Mouse (Mus musculus) retina, postnatal 7 days (tissue): ENCODE data around the gene Amfr.

ENCODE experiments used
- DNase-seq: peaks from one replicate; pipeline ENCODE4 v3.0.0-alpha.2; 2012; ENCODE audit warnings: low read depth, low spot score

Gene Amfr

DNA sequence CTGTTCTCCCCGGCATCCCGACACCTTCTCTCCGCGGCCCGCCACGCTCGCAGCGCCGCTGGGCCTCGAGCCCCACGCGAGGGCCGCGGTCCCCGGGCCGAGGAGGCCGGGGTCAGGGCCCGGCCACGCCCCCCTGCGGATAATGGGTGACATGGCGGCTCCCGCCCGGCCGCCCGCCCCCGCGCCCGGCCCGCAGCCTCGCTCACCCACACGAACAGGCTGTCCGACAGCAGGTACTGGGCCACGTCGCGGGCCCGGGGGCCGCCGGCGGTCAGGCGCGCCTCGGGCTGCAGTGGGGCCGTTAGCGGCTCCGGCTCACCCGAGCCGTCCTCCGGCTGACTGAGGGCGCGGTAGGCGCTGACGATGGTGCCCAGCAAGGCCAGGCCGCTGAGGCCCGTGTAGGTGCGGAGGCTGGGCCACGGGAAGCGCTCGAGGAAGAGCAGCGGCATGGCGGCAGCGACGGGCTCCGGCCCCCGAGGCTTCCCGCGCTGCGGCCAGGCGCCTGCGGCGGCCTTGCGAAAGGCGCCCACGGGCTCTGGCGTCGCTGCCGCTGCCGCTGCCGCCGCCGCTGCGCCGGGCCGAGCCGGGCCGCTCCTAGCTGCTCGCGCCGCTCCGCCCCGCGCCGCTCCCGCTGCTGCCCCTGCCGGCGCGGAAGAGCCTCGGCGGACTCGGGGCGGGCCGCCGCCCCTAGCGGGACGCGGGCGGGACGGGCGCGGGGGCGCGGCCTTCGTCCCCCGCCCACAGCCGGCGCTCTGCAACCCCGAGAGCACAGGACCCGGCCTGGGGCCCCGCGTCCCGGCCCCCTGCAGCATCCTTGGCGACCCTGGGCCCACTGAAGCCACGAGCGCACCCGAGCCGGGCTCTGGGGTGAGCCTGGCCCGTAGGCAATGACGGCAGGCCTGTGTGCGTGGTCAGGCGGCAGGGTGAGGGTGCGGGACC, at the start of gene Amfr:
TSS of gene Amfr (minus strand) at position 830 of the 939 bp plus-strand sequence.
- peak; percentile 64 for DNase-seq

DNA sequence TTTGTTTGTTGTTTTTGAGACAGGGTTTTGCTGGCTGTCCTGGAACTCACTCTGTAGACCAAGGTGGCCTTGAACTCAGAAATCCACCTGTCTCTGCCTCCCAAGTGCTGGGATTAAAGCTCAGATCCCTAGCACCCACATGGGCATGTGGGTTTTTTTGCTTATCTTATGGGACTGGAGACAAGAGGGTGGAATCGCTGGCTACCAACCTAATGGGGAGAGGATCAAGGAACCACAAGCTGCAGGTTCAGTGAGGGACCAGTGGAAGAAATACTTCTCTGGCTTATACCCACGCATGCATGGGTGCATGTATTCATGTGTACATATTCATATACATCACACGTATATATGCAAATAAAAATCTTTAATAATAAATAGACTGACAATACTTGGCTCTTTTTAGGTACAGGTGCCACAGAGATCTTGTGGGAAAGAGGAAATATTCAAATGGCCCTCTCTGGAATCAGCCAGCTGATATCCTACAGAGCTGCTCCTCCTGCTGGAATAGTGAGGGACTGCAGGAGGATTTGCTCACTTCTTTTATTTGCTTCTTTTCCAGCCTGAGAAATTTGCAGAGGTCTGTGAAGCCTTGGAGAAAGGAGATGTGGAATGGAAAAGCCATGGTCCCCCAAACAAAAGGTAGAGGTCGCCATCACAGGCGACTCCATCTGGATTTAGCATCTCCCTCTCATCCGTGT, 44.7 kb upstream of the Amfr start:
- DNase-seq: peak; percentile 36

DNA sequence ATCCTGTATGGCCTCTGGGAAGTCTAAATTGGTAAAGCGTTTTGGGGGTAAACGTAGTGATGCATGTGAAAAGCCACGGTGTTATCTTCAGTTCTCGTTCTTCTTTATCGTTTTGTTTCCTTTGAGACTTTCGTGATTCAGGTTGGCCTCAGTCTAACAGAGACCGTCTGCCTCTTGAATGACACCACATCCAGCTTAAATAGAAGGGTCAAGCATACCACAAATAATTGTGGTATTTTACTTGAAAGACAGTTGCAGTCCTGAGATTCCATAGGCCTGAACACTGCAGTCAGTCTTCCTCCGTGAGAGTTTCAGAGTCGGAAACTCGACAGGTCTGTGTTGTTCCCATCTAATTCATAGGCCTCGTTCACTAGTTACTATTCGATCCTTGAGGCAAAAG, 40.1 kb upstream of the Amfr start:
- no peak for DNase-seq

DNA sequence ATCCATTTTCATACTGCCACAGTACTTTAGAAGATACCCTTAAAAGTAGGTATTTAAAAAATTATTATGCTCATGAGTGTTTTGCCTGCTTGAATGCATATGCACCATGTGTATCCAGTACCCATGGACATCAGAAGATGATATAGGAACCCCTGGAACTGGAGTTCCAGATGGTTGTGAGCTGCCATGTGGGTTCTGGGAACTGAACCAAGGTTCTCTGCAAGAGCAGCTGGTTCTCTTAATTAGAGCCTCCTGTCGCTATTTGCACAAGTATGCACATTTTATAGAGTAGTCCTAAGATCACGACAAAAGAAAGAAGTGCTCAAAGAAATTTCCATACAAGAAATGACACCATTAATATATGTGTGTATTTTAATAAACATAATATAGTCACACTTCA, 35.2 kb upstream of the Amfr start:
- DNase-seq: no peak

DNA sequence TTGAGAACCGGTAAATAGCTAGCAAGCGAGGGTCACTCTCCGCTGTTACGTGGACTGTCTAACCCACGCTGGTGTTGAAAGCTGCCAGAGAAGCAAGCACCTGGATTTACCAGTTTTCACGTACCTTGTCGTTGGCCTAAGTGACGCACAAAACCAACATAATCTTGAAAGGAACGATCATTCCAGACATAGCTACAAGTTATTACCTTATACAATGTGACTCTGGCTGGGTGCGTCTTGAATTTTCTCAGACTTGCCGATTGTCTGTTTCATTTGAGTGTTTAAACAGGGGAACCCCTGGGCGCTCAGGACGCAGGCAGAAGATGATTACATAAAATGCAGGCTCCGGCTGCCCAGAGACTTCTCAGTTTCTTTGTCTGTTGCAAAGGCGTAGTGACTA, 25.2 kb upstream of the Amfr start:
- no peak for DNase-seq

DNA sequence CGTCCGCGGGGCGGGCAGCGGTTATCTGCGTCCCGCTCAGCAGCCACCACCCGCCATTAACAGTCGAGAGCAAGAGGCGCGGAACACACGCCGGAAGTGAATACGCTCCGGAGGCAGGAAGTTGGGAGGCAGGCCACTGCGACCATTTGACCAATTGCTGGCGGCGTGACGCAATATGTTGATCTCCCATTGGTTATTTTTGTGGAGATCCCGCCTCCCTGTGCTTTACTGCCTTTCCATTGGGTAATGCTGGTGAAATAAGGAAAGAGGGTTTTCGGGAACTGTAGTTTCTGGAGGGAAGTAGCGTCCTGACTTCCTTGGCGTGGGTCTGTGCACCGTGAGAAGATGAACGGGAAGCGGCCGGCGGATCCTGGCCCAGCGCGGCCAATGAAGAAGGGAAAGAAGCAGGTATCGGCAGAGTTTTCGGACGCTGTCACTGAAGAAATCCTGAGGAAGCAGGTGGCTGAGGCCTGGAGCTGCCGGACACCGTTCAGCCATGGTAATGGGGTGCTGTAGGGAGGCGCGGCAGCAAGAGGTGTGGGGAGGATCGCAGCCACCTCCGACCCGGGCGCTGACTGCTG, 24.4 kb upstream of the Amfr start, which contains the start of the genes Nudt21 and Ogfod1:
TSS of gene Nudt21 (minus strand) at position 88 of the 581 bp plus-strand sequence.
TSS of gene Ogfod1 (plus strand) at position 255 of the 581 bp plus-strand sequence.
- peak; percentile 99 for DNase-seq

DNA sequence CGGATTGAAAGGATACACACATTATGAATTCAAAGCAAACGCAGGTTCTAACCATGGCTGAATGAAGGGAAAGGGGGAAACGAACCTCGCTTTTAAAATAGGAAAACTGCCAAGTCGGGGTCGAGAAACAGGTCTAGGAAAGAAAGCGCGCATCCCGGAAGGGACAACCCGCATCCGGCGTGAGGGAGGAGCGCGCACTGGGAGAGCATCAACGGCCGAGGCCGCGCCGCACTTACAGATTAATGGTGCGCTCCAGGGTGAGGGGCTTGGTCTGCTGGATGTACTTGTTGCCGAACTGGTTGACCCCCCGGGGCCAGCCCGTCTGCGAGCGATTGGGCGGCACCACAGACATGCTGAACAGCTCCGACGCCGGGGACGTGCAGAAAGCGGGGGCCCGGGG, 23.9 kb upstream of the Amfr start:
- peak; percentile 59 for DNase-seq

DNA sequence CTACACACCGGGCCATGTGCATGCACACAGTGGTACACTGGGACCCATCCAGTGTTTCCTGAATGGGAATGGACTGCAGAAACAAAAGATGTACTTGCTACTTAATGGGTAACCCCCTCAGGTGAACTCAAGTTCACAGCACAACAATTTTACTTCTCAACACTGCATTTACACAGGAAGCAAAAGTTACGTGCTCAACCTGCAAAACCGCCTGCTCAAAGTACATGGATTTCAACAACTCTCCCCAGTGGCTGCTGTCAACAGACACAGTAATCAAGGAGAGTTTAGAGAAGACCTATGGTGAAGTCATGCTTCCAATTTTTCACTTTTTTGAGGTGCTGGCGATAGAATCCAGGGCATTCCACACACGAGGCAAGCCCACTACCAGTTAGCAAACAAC, 22.6 kb upstream of the Amfr start:
- no peak for DNase-seq

DNA sequence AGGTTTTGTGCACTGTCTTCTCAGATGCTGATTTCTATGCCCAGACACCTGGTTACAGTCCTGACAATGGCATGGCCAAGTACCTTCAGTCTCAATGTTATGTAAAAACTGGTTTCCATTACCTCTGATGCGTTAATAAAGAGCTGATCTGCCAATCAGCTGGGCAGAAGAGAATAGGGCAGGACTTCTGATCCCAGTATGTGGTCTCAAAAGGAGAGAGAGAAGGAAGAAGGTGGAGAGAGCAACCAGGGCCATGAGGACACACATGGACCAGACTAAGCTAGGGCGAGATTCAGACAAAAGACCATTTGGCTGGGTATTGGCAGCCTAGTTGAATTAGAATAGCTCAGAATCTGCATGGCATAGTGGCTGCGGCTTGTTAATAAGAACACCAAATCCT, 21.0 kb upstream of the Amfr start:
- no peak for DNase-seq

DNA sequence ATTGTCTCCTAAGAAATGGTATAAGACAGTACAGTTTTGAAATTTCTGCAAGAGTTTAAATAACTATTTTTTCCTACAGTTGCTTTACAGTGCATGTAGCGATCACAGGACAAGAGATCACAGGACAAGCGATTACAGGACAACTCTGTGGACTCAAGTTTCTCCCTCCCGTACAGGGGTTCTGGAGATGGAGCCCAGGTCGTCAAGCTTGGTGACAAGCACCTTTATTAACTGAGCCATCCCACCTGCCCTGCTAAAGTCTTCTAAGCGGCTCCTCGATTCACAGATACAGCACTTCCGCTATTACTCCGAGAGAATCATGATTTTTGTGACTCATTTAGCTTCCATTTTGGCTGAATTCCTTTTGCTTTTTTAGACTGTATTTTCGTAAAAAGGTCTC, 17.1 kb upstream of the Amfr start:
- no peak for DNase-seq

DNA sequence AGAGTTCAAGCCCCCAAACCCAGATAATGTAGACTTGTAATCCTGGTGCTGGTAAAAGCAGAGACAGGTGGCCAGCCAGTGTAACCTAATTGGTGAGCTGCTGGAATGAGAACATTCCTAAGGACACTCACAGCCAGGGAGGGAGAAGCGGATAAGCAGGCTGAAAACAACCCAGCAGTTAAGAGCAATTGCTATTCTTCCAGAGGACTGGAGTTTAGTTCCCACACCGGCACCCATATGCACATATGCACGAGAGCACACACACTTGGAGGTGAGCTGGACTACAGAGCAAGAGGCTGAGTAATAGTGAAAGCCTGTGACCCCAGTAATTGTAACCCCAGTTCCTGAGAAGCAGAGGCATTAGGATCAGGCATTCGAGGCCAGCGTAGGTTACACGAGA, 11.3 kb upstream of the Amfr start:
- no peak for DNase-seq

DNA sequence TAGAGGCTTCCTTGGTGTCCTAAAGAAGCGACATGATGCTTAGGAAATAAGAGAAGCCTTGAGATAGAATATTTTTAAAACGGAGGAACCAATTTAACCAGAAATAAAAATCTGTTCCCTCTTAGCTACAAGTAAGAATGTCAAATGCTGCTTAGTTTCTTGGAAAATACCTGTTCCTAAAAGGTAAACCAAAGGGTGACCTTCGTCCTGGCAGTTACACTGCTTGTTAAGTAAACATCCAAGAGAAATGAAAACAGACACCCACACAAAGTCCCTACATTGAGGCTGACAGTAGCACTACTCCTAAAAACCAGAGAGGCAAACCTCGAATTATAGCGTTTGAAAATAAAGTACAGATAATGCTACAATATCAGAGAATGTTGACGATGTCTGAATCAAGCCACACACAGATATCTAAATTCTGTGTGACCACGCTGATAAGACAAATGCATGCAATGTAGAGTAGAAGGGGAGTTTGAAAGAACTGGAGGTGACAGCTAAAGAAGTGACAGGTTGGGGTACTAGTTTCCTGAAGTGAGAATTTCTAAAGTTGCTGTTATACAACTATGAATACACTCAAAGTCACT, 477 bp upstream of the Amfr start:
- DNase-seq: no peak

DNA sequence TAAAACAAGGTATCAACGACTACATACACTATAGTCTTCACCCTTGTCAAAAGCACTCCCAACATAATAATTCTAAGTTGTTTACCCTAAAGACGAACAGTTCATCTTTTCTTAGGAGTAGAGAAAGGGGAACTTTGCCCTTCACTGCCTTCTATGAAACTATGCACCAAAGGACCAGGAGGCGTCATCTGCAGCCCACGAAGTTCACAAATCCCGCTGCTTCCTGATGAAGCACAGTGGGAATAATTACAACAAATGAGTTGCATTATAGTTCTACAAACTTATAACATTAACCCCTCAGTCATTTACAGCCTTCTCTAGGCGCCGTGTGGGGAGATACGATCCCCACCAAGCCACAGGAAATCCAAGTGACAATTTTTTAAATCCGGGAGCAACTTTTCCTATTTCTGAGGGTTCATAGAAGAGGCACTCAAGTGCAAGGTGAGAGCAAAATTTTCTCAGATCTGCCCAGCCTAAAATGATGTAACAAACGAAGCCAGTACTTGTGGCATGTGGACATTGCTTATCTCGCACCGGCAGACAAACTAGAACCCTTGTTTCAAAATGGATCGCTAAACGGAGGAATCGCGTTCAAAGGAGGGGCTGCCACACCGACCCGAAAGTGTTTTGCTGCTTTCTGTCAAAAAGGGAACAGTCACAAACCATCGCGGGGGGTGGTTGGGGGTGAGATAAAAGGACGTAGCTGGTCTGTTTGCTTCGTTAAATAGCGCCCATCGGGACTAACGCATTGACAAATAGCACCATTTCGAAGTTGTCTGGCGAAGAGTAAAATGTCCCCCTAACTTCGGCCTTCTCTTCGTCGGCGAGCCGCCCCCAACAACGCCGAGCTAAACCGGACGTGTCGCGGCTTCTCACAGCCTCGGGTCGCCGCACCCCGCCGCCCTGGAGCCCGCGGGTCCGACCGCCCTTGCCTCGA, 1.3 kb downstream of the Amfr start:
- DNase-seq: no peak

DNA sequence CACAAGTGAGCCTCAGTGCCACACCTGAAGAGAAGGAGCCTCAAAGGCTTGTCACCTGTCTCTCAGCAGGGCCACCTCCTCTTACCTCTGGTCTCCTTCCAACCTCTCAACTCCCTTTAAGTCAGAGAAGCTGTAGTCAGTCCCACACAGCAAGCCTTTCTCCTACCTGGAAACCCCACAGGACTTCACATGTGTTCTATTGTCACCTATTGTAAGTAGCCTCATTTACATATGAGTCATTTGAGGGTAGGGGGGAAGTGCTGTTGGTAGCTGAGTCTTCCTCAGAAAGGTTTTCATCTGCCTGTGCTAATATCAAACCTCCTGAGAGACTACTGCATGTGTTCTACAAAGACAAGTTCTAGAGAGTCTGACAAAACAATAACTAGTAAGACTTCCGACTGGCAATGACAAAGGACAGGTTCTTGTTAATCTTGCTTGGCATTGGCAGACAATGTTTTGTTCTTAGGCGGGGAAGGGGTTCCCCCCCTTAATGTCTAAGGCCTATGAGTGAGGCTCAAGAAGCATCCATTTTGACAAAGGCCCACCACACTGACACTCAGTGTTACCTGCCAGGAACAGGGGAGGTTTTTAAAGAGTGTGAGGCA, 2.4 kb downstream of the Amfr start:
- DNase-seq: no peak

DNA sequence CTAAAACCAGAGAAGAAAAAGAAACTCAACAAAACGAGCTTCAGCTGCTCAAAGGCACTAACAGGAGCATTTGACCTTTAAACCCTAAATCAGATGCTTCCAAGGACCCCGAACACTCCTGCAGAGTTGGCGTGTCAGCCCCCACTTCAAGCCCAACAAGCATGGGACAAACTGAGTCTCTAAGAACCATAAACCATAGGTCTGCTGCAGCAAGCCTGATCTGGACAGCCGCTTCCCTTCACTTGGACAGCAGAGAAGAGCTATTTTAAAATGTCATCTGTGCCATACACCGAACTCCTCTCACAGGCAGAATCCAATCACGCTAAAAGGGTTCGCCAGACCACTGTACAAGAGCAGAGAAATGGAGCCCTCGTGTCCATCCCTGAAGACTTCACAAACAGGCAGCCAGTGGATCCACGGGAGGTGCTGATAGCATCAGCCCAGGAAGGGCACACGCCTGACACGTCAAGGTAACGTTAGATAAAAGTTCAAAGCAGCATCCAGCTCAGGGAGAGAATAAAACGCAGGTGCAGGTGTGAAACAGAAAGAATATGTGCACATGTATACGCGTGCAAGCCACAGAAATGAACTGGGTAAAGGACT, 3.3 kb downstream of the Amfr start:
- no peak for DNase-seq

DNA sequence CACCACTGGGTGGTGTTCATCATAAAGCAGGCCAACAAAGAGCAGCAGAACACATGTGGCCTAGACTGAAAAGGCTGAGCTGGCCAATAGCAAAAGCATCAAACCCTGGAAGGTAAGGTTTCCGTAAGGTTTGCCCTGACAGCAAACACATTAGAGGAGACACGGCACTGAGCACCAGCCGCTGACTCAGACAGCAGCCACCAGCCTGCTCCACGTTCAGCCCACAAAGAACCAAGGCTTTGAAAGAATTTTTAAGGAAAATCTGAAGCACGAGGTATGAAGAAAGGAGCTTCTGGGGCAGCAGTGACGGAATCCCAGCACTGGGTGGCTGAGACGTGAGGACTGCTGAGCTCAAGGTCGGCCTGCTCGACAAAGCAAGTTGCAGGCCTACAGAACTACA, 8.5 kb downstream of the Amfr start:
- no peak for DNase-seq

DNA sequence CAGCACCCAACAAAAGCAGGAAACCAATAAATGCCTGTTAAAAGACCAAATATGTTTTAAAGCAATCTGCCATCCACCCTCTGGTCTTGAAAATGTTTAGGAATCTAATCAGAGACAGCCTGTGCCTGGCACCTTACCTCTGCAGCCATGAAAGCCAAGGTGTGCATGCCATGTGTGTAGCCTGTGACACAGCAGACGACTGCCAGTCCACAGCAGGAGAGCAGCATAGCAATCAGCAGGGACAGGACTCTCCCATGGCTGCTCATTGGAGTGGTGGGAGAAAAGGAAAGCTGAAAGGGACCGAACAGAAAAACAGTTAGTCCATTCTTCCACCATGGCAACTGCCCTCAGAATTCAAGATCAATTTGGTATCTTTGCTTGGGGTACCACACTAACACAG, 13.7 kb downstream of the Amfr start:
- DNase-seq: no peak

DNA sequence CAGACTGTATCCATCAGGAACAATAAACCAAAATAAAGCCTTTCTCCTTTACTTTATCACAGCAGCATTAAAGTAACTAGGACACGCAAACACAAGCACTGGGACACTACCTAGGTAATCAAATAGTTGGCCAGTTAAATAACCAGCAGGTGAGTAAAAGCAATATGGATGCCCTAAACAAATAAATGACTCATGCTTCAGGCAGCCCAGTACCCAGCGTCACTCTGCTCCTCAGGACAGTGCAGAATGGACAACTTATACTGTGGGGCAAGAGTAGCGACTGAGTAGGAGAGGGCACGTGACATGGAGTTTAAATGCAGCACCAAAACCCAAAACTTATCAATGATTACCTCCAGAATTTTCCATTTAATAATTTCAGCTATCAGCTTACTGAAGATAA, 22.9 kb downstream of the Amfr start:
- DNase-seq: no peak

DNA sequence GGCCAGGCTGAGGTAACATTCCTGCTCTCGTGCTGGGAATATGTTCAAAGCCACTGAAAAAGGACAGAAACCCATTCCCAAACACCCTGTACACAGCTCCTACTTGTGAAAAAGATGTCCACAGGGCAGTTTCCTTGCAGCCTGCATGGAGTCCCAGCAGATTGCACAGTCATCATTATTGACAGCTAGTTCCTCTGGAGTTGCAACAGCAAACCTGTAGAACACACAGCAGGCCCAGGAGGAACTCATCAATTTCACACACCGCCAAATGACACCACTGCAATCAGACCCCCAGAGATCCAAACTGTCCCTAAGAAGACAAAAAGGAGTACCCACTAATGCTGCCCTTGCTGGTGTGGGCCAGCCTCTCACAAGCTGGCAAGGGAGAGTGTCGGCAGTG, 27.9 kb downstream of the Amfr start:
- DNase-seq: no peak

DNA sequence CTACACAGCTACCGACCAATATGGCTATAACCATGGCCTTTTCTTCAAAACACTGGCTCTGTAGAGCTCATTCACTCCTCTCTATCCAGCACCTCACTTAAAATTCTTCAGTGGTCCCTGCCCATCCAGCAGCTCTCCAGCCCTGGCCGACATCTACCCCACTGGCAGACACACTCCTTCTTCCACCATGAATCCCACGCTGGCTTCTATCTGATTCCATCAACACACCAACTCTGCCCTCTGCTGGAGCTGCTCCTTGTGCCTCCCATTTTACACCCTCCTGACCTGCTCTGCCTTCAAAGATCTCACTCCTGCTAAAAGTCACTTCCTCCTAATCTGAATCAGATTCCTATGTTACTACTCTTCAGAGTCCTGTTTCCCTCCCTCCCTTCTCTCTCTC, 28.8 kb downstream of the Amfr start:
- no peak for DNase-seq
